Mouse (Mus musculus) CD4-positive, CD25-positive, alpha-beta regulatory T cell, adult 9 weeks (primary cell): ENCODE measurements around the gene Larp7. TPM values are rescaled to one million over a fixed set of nuclear protein-coding genes. Genes with fewer than 3 reads are reported as not detected.

Experiments used
- polyA plus RNA-seq: library from polyadenylated mRNA; unstranded; fragments of 100-300 nt; shearing (Covaris generic); gene quantifications from one replicate; pipeline ENCODE4 v1.2.1, GENCODE M21; 2017

Larp7 gene
- polyA plus RNA-seq, result 50.4 TPM

GRCm38 (mm10) chr3:127552973-127553719, at the start of gene Larp7, which contains the start of gene Zgrf1:
Gene Larp7, minus strand, starts transcription at chr3:127553349.
Gene Zgrf1, plus strand, starts transcription at chr3:127553489.

GRCm38 (mm10) chr3:127498742-127499400, 54.3 kb downstream of the Larp7 start, which contains the start of gene Ank2:
Gene Ank2, minus strand, starts transcription at chr3:127499350.

Other genes starting within 250 kb of the Larp7 start
- gene Ank2, start 54.0 kb downstream of the Larp7 start, polyA plus RNA-seq, result 0.57 TPM
- 4.2 TPM for gene Zgrf1, start 140 bp upstream of the Larp7 start, polyA plus RNA-seq
- gene Neurog2, start 79.8 kb upstream of the Larp7 start, polyA plus RNA-seq, result not detected
- gene Alpk1, start 227.2 kb upstream of the Larp7 start, polyA plus RNA-seq, result 1.2 TPM
- gene Tifa, start 236.5 kb upstream of the Larp7 start, polyA plus RNA-seq, result 0.30 TPM